Mouse (Mus musculus): ENCODE data around the gene Lgals3bp. TPM values are rescaled to one million over a fixed set of nuclear protein-coding genes. Genes with fewer than 3 reads are reported as not detected.

Lgals3bp gene
- total RNA-seq, 2 experiments from 2014 or later: 36.0 to 107 TPM

- no peak for ATAC-seq (replicated peaks; ENCODE audit: poor library complexity, severe bottlenecking)
Observed at GRCm38 (mm10) chr11:118424621-118425335, 22.9 kb upstream of the Lgals3bp start.

- ATAC-seq (replicated peaks; ENCODE audit: poor library complexity, severe bottlenecking): no peak
Observed at GRCm38 (mm10) chr11:118423266-118423971, 21.5 kb upstream of the Lgals3bp start.

GRCm38 (mm10) chr11:118420261-118420660, 18.4 kb upstream of the Lgals3bp start:
- ATAC-seq (replicated peaks; ENCODE audit: poor library complexity, severe bottlenecking): peak; percentile 29; the same call in 1 of the 2 replicates

- ATAC-seq (replicated peaks; ENCODE audit: poor library complexity, severe bottlenecking): peak; percentile 86
Observed at GRCm38 (mm10) chr11:118418834-118419504, 17.1 kb upstream of the Lgals3bp start, which contains the start of gene Cant1. Gene Cant1, minus strand, starts transcription at chr11:118419086.

GRCm38 (mm10) chr11:118418442-118418833, 16.5 kb upstream of the Lgals3bp start:
- peak; percentile 46 for ATAC-seq (replicated peaks; ENCODE audit: poor library complexity, severe bottlenecking)

- no peak for ATAC-seq (replicated peaks; ENCODE audit: poor library complexity, severe bottlenecking)
Observed at GRCm38 (mm10) chr11:118417496-118417895, 15.6 kb upstream of the Lgals3bp start.

GRCm38 (mm10) chr11:118416046-118416445, 14.2 kb upstream of the Lgals3bp start:
- ATAC-seq (replicated peaks; ENCODE audit: poor library complexity, severe bottlenecking): no peak

- no peak for ATAC-seq (replicated peaks; ENCODE audit: poor library complexity, severe bottlenecking)
Observed at GRCm38 (mm10) chr11:118415630-118416029, 13.7 kb upstream of the Lgals3bp start.

GRCm38 (mm10) chr11:118414270-118414669, 12.4 kb upstream of the Lgals3bp start:
- ATAC-seq (replicated peaks; ENCODE audit: poor library complexity, severe bottlenecking): no peak

- no peak for ATAC-seq (replicated peaks; ENCODE audit: poor library complexity, severe bottlenecking)
Observed at GRCm38 (mm10) chr11:118413055-118413454, 11.2 kb upstream of the Lgals3bp start.

GRCm38 (mm10) chr11:118412601-118413000, 10.7 kb upstream of the Lgals3bp start:
- ATAC-seq (replicated peaks; ENCODE audit: poor library complexity, severe bottlenecking): no peak

- ATAC-seq (replicated peaks; ENCODE audit: poor library complexity, severe bottlenecking): no peak
Observed at GRCm38 (mm10) chr11:118411271-118411670, 9.4 kb upstream of the Lgals3bp start.

GRCm38 (mm10) chr11:118410479-118410878, 8.6 kb upstream of the Lgals3bp start:
- ATAC-seq (replicated peaks; ENCODE audit: poor library complexity, severe bottlenecking): no peak

GRCm38 (mm10) chr11:118410073-118410444, 8.2 kb upstream of the Lgals3bp start:
- ATAC-seq (replicated peaks; ENCODE audit: poor library complexity, severe bottlenecking): no peak

- ATAC-seq (replicated peaks; ENCODE audit: poor library complexity, severe bottlenecking): no peak
Observed at GRCm38 (mm10) chr11:118409106-118410072, 7.5 kb upstream of the Lgals3bp start.

GRCm38 (mm10) chr11:118408051-118408740, 6.3 kb upstream of the Lgals3bp start:
- no peak for ATAC-seq (replicated peaks; ENCODE audit: poor library complexity, severe bottlenecking)

GRCm38 (mm10) chr11:118407318-118407910, 5.5 kb upstream of the Lgals3bp start:
- ATAC-seq (replicated peaks; ENCODE audit: poor library complexity, severe bottlenecking): no peak

GRCm38 (mm10) chr11:118406521-118406920, 4.6 kb upstream of the Lgals3bp start:
- ATAC-seq (replicated peaks; ENCODE audit: poor library complexity, severe bottlenecking): no peak

- no peak for ATAC-seq (replicated peaks; ENCODE audit: poor library complexity, severe bottlenecking)
Observed at GRCm38 (mm10) chr11:118405311-118405710, 3.4 kb upstream of the Lgals3bp start.
